Mouse (Mus musculus): ENCODE measurements around the gene Vwce. TPM values are rescaled to one million over a fixed set of nuclear protein-coding genes. Genes with fewer than 3 reads are reported as not detected.

Gene Vwce
- polyA plus RNA-seq, 1 experiment from 2014 or later = 1.1 TPM

GRCm38 (mm10) chr19:10702125-10702524 lies 68.1 kb downstream of the Vwce start:
- Histone ChIP-seq H3K4me2 (replicated peaks; ENCODE audit: low read depth, low read length) (no peak overlapping the region), H3K27me3 (ENCODE audit: control insufficient read depth, insufficient read depth, low read length) (no peaks in the 10 kb centered on the region), H3K4me3 (ENCODE audit: low read depth, low read length) (no peak overlapping the region), H3K9ac (replicated peaks; ENCODE audit: low read depth, low read length) (no peak overlapping the region), H3K4me1 (ENCODE audit: control insufficient read depth, insufficient read depth, low read length) (peaks cover 42% of the 10 kb centered on the region), H3K27ac (ENCODE audit: low read length) (no peak overlapping the region), H3K36me3 (ENCODE audit: control insufficient read depth, insufficient read depth, low read length) (peaks cover 6% of the 10 kb centered on the region), H3K9me3 (ENCODE audit: control insufficient read depth, low read depth, low read length) (no peaks in the 10 kb centered on the region)
- no peak for ATAC-seq (ENCODE audit: insufficient number of reproducible peaks, insufficient read depth, low FRiP score, low read depth)
- WGBS = 69% methylated on average over 8 of the region's 8 CpGs

DNA sequence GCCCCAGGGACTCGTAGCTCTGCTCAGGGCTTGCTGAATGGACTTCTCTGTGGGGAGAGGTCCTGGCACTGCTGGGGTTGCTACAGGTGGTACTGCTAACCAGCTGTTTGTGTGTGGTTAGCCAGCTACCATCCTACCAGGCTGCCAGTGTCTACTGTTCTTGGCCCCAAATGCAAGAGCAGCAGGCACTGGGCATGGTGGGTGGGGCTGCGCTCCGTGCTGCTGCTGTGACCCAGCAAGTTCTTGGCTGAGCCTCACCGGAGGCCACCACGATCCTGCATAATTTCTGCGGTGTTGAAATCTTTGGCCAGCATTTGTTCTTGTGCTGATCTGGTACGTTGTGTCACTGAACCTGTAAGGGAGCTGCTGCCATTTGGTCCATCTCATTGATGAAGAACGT lies 69.5 kb downstream of the Vwce start:
- Histone ChIP-seq H3K4me1 (ENCODE audit: control insufficient read depth, insufficient read depth, low read length) (peaks cover 29% of the 10 kb centered on the region), H3K27me3 (ENCODE audit: control insufficient read depth, insufficient read depth, low read length) (no peaks in the 10 kb centered on the region), H3K4me3 (ENCODE audit: low read depth, low read length) (no peak overlapping the region), H3K36me3 (ENCODE audit: control insufficient read depth, insufficient read depth, low read length) (peaks cover 15% of the 10 kb centered on the region), H3K27ac (ENCODE audit: low read length) (no peak overlapping the region), H3K9ac (replicated peaks; ENCODE audit: low read depth, low read length) (no peak overlapping the region), H3K9me3 (ENCODE audit: control insufficient read depth, low read depth, low read length) (no peaks in the 10 kb centered on the region), H3K4me2 (replicated peaks; ENCODE audit: low read depth, low read length) (no peak overlapping the region)
- ATAC-seq (ENCODE audit: insufficient number of reproducible peaks, insufficient read depth, low FRiP score, low read depth) = no peak
- 88% methylated on average over 8 of the region's 8 CpGs for WGBS

DNA sequence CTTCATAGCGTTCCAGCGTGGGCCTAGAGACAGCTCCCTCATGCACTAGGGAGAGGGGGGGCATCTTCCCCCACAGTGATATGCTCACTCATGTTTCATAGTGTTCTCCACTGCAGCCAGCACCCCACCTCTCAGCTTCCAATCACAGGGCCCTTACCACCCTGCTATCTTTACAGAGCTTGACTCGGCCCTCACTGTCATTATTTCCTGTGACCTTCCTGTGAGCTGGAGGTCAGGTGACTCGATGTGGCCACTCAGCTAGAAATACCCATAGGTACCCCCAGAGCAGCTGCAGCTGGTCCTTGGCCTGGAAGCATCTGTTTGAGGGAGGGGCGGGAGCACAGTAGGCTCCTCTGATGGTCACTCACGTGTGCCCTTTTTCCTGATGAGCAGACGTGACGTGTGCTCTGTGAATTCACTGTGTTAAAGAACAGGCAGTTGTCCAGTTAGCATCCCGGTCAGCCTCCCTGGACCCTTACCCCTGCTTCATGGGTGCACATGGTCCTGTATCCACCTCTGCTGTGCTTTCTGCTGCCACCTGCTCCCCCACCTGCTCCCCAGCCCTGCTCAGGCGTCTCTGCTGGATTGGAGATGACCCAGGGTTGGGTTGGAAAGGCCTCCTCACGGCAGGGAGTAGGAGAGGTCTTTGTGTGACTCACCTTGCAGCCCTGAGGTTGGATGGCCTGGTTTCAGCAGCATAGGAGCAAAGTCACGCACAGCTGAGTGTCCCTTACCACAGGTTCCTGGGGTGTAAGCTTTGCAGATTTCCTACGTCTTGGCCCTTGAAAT lies 73.3 kb downstream of the Vwce start:
- H3K4me1 ChIP-seq (ENCODE audit: control insufficient read depth, insufficient read depth, low read length) = peaks cover 10% of the 10 kb centered on the region
- 77% methylated on average over 13 of the region's 13 CpGs for WGBS
- no peak overlapping the region for H3K4me3 ChIP-seq (ENCODE audit: low read depth, low read length)
- H3K9me3 ChIP-seq (ENCODE audit: control insufficient read depth, low read depth, low read length) = no peaks in the 10 kb centered on the region
- no peak for ATAC-seq (ENCODE audit: insufficient number of reproducible peaks, insufficient read depth, low FRiP score, low read depth)
- H3K36me3 ChIP-seq (ENCODE audit: control insufficient read depth, insufficient read depth, low read length) = peaks cover 41% of the 10 kb centered on the region
- no peak overlapping the region for H3K4me2 ChIP-seq (replicated peaks; ENCODE audit: low read depth, low read length)
- no peak overlapping the region for H3K9ac ChIP-seq (replicated peaks; ENCODE audit: low read depth, low read length)
- no peak overlapping the region for H3K27ac ChIP-seq (ENCODE audit: low read length)
- no peaks in the 10 kb centered on the region for H3K27me3 ChIP-seq (ENCODE audit: control insufficient read depth, insufficient read depth, low read length)

GRCm38 (mm10) chr19:10707881-10708280 lies 73.9 kb downstream of the Vwce start:
- Histone ChIP-seq H3K4me2 (replicated peaks; ENCODE audit: low read depth, low read length) (no peak overlapping the region), H3K36me3 (ENCODE audit: control insufficient read depth, insufficient read depth, low read length) (peaks cover 46% of the 10 kb centered on the region), H3K4me1 (ENCODE audit: control insufficient read depth, insufficient read depth, low read length) (peaks cover 10% of the 10 kb centered on the region), H3K27me3 (ENCODE audit: control insufficient read depth, insufficient read depth, low read length) (no peaks in the 10 kb centered on the region), H3K4me3 (ENCODE audit: low read depth, low read length) (no peak overlapping the region), H3K9me3 (ENCODE audit: control insufficient read depth, low read depth, low read length) (no peaks in the 10 kb centered on the region), H3K27ac (ENCODE audit: low read length) (no peak overlapping the region), H3K9ac (replicated peaks; ENCODE audit: low read depth, low read length) (no peak overlapping the region)
- no peak for ATAC-seq (ENCODE audit: insufficient number of reproducible peaks, insufficient read depth, low FRiP score, low read depth)
- WGBS = 88% methylated on average over 1 of the region's 1 CpGs

DNA sequence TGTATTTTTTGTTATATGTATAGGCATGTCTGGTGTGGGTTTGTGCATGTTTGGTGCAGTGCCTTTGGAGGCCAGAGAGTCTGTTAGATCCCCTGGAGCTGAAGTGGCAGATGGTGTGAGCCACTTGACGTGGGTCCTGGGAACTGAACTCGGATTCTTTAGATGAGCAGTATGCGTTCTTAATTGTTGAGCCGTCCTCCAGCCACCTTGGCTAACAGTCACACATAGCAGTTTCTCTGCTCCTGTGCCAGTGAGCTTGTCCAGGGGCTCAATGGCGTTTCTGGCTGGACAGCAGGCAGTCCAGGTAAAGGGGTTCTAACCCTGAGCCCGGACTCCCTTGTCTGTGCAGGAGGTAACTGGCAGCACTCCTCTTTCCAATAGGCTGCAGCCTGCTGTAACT lies 74.9 kb downstream of the Vwce start:
- no peak for ATAC-seq (ENCODE audit: insufficient number of reproducible peaks, insufficient read depth, low FRiP score, low read depth)
- H3K27me3 ChIP-seq (ENCODE audit: control insufficient read depth, insufficient read depth, low read length) = no peaks in the 10 kb centered on the region
- H3K36me3 ChIP-seq (ENCODE audit: control insufficient read depth, insufficient read depth, low read length) = peaks cover 56% of the 10 kb centered on the region
- no peak overlapping the region for H3K27ac ChIP-seq (ENCODE audit: low read length)
- H3K4me1 ChIP-seq (ENCODE audit: control insufficient read depth, insufficient read depth, low read length) = peaks cover 10% of the 10 kb centered on the region
- H3K4me3 ChIP-seq (ENCODE audit: low read depth, low read length) = no peak overlapping the region
- no peaks in the 10 kb centered on the region for H3K9me3 ChIP-seq (ENCODE audit: control insufficient read depth, low read depth, low read length)
- H3K9ac ChIP-seq (replicated peaks; ENCODE audit: low read depth, low read length) = no peak overlapping the region
- H3K4me2 ChIP-seq (replicated peaks; ENCODE audit: low read depth, low read length) = no peak overlapping the region
- 71% methylated on average over 6 of the region's 6 CpGs for whole genome bisulfite sequencing

DNA sequence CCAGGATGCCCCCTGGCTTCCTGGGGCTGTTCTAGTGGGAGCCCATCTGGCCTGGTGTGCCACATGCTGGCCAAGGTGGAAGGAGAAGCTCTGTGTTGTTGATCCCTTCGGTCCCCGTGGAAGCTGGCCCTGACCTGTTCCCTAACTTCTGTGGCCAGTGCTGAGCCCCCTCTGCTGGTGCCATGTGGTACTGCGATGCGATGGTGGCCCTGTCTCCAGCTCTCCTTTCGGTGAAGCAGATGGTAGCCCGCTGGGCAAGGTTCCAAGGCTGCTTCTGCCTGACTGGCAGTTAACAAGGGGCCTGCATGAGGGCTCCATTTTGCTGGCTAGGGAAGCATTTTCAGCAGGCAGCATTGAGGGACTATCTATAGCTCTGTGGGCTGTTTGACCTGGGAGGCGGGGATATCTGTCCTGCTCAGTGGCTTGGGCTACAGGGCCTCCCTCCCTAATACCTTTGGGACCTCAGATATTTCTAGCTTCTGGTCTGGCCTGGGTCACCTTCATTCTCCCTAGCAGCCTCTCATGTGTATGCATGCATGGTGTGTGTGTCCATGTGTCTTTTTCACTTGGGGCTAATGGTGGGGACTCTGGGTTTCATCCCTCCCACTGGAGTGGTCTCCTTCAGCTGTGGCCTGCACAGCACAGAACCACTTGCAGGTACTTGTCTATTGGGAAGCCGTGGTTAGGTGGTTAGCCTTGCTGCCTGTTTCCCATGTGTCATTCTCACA lies 75.5 kb downstream of the Vwce start:
- Histone ChIP-seq H3K36me3 (ENCODE audit: control insufficient read depth, insufficient read depth, low read length) (peaks cover 56% of the 10 kb centered on the region), H3K27me3 (ENCODE audit: control insufficient read depth, insufficient read depth, low read length) (no peaks in the 10 kb centered on the region), H3K9ac (replicated peaks; ENCODE audit: low read depth, low read length) (no peak overlapping the region), H3K27ac (ENCODE audit: low read length) (no peak overlapping the region), H3K4me2 (replicated peaks; ENCODE audit: low read depth, low read length) (no peak overlapping the region), H3K4me3 (ENCODE audit: low read depth, low read length) (no peak overlapping the region), H3K4me1 (ENCODE audit: control insufficient read depth, insufficient read depth, low read length) (peaks cover 10% of the 10 kb centered on the region), H3K9me3 (ENCODE audit: control insufficient read depth, low read depth, low read length) (no peaks in the 10 kb centered on the region)
- 25% methylated on average over 8 of the region's 8 CpGs for WGBS
- peak; percentile 71 for ATAC-seq (ENCODE audit: insufficient number of reproducible peaks, insufficient read depth, low FRiP score, low read depth)

DNA sequence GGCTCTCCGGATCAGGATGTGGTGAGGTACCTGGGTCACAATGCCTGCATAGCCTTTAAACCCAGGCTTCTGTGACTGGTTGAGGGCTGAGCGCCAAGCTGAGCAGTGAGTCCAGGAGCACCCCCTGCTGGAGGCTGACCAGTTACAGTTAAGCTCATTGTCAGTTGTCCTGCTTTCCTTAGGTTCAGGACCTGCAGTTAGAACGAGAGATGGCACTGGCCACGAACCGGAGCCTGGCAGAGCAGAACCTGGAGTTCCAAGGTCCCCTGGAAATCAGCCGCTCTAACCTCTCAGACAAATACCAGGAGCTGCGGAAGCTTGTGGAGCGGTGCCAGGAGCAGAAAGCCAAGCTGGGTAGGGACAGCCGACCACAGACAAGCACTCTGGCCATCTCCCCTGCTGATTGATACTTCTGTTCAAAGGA lies 76.1 kb downstream of the Vwce start:
- Histone ChIP-seq H3K9me3 (ENCODE audit: control insufficient read depth, low read depth, low read length) (no peaks in the 10 kb centered on the region), H3K36me3 (ENCODE audit: control insufficient read depth, insufficient read depth, low read length) (peaks cover 56% of the 10 kb centered on the region), H3K9ac (replicated peaks; ENCODE audit: low read depth, low read length) (no peak overlapping the region), H3K4me2 (replicated peaks; ENCODE audit: low read depth, low read length) (no peak overlapping the region), H3K27me3 (ENCODE audit: control insufficient read depth, insufficient read depth, low read length) (no peaks in the 10 kb centered on the region), H3K27ac (ENCODE audit: low read length) (no peak overlapping the region), H3K4me3 (ENCODE audit: low read depth, low read length) (no peak overlapping the region), H3K4me1 (ENCODE audit: control insufficient read depth, insufficient read depth, low read length) (peaks cover 10% of the 10 kb centered on the region)
- peak; percentile 30; the same call in 1 of the 2 replicates for ATAC-seq (ENCODE audit: insufficient number of reproducible peaks, insufficient read depth, low FRiP score, low read depth)
- 84% methylated on average over 9 of the region's 9 CpGs for WGBS

DNA sequence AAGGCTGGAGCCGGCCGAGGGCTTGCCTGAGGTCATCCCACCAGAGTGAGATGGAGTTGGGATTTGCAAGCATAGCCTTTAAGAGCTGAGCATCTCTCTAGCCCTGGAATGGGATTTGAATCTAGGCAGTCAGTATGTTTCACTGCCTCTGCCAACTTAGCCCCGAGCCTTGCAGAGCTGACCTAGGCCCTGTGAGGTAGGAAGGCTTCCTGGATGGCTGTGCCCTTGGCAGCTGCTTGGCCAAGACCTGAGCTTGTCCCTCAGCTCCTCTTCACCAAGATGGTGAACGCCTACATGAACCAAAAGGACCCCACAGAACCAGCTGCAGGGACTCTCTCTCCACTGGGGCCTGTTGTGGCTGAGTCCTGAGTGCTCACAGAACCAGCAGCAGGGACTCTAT lies 76.7 kb downstream of the Vwce start:
- H3K4me1 ChIP-seq (ENCODE audit: control insufficient read depth, insufficient read depth, low read length) = peaks cover 10% of the 10 kb centered on the region
- no peak overlapping the region for H3K4me2 ChIP-seq (replicated peaks; ENCODE audit: low read depth, low read length)
- 88% methylated on average over 4 of the region's 4 CpGs for WGBS
- H3K27me3 ChIP-seq (ENCODE audit: control insufficient read depth, insufficient read depth, low read length) = no peaks in the 10 kb centered on the region
- peaks cover 56% of the 10 kb centered on the region for H3K36me3 ChIP-seq (ENCODE audit: control insufficient read depth, insufficient read depth, low read length)
- H3K4me3 ChIP-seq (ENCODE audit: low read depth, low read length) = no peak overlapping the region
- no peak overlapping the region for H3K9ac ChIP-seq (replicated peaks; ENCODE audit: low read depth, low read length)
- no peak overlapping the region for H3K27ac ChIP-seq (ENCODE audit: low read length)
- no peaks in the 10 kb centered on the region for H3K9me3 ChIP-seq (ENCODE audit: control insufficient read depth, low read depth, low read length)
- no peak for ATAC-seq (ENCODE audit: insufficient number of reproducible peaks, insufficient read depth, low FRiP score, low read depth)

All from stomach, embryonic 14.5 days (tissue).